Mouse (Mus musculus): ENCODE results near the gene Zbtb48.

Zbtb48 gene

DNA sequence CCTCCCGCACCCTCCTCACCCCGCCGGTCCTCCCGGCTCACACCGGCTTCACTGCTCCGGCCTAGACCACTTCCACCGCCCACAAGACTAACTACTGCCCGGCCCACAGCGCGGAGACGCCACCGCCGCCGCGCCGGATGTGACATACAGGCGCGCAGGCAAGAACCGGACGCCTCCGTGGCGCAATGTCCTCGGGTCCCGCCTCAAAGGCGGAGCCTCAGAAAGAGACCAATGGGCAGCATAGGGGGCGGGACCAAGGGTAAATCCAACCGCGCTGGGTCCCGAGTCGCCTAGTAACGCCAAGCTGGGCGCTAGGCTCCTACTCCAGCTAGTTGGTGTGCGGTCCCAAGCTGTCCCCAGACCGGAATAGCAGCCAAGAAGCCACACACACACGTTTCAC, at the start of gene Zbtb48:
Zbtb48 (minus strand) TSS at position 148 of the 400 bp plus-strand sequence.
- DNase-seq (ENCODE audit: low read depth), result peak; percentile 99

DNA sequence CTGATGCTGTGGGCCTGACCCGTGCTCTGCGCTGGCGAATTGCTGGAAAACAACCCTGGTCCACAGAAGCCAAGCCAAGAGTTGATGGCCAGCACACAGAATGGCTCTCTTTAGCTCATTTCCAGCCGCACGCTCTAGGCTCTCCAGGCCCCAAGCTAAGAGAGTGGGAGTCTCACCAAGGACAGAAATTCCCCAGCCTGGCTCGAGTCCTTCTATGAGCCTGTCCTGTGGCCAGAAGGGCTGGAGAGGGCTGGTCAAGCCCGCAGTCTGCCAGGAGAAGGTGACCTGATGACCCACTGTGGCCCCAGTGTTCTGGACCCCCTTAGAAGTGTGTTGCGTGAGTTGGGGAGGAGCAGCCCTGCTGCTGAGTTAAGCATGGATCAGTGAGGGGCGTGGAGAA, 49.7 kb upstream of the Zbtb48 start:
- DNase-seq (ENCODE audit: low read depth), result no peak

DNA sequence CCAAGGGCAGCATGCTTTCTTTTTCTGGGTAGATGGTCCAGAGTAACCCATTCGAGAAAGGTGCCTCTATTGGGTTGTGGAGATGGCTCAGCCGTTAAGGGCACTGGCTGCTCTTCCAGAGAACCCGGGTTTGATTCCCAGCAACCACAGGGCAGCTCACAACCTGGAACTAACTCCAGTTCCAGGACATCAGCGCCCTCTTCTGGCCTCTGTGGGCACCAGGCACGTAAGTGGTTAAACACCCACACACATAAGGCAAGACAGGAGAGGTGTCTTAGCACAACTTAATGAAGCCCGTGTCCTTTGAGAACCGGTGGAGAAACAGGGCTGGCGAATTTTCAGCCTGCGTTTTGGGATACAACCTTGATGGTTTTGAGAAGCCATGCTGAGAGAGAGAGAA, 47.1 kb upstream of the Zbtb48 start:
- no peak for DNase-seq (ENCODE audit: low read depth)

DNA sequence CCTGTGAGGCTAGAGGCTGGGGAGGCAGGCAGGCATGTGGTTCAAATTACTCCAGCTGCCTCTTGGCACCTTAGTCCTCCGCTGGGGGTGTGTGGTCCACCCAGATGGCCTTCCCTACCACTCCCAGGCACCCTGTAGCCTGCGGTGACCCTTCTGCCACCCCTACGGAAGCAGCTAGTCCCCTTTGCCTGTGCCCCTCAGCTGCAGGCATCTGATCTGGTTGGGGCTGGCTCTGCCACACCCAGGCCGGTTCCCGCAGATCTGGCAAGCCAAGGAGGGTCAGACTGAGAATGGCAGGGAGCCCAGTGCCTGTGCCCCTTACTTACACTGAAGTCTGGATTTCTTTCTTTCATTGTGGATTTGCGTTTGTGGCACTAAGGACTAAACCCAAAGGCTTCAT, 46.2 kb upstream of the Zbtb48 start:
- DNase-seq (ENCODE audit: low read depth), result no peak

DNA sequence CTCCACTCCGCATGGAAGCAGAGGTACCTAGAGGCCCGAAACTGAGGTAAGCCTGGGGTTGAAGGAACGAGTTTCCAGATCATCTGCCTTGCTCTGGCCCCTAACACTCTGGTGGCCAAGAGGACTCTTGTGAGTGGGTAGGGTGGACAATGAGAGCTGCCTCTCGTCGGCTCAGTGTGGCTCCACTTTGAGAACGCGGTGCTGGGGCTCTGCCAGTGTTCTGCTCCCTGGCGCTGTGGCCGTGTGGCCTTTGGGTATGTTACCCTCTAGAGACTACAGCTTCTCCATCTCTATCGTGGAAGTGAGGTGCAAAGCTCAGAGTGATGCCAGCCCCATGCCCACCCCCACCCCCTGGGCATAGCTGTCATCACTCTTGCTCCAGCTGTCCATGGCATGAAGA, 45.2 kb upstream of the Zbtb48 start:
- no peak for DNase-seq (ENCODE audit: low read depth)

DNA sequence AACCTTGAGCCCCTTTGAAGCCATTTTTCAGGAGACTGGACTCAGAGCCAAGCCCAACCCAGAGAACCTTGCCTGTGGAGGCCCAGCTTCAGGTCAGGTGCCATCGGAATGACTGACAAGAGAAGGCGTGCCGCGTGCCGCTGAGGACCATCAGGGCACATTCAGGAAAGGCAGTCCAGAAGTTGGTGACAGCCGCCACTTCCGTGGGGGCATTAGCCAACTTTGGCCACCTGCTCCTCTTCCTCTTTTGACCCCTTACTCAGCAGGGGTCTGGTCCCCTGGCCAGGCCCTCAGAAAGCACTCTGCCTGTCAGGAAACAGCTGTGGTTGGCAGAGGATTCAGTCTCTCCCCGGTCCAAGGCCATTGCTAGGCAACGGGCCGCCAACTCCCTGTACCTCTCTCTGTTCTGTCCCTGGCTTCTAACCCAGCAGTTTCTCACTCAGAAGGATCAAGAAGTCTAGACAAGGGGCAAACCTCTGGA, 44.7 kb upstream of the Zbtb48 start, which contains the start of gene Plekhg5:
Plekhg5 (plus strand) TSS at position 378 of the 481 bp plus-strand sequence.
- DNase-seq (ENCODE audit: low read depth), result no peak

DNA sequence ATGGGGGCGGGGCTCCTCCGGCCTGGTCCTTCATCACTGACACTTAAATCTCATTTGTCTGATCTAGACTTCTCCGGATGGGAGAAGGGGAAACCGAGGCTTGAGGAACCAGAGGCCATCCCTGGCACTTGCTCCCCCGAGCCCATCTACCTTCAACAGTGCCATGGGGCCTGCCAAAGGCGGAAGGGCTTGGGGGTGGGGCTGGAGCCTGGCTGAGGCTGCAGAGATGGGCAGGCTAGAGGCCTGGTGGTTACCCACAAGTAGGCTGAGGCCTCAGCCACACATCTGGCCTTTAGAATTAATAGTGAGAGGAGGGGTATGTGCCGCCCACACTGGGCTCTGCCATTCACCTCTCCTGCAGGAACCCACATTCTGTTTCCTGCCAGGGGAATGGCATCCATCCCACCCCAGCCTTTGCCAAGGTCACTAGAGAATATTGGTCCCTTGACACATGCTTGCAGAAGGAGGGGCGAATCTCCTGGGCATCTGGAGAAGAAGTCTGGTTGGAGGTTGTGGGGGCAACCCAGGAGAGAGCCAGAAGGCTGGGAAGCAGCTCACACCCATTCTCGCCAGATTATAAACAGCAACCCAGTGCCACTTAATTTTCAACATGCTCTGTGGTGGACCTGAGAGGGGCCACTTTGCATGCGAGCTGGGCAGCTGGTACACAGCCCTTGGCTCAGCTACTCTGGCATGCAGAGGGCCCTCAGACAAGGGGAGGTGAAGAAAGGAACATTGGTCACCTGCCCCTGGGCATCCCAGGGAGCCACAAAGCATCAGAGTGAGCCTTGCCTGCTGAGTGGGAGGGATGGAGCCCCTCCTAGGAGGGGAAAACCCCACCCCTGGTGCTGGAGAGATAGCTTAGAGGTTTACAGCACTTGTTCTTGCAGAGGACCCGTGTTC, 43.3 kb upstream of the Zbtb48 start:
- DNase-seq (ENCODE audit: low read depth), result no peak

DNA sequence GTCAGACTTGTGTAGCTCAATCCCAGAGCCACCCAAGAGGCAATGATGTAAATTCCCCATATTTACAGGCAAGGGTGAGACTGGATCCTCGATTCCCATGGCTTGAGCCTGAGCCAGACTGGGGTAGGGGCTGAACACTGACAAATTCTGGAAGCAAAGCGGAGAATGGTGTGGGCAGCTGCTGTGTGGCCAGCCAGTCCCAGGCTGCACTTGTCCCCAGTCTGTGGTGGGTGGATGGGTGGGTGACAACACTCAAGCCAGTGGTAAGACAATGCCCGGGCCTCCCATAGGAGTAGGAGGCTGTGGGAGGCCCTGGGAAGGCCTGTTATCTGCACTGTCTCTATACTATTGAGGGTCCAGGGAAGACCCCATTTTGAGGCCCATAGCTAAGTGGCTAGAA, 41.8 kb upstream of the Zbtb48 start:
- no peak for DNase-seq (ENCODE audit: low read depth)

DNA sequence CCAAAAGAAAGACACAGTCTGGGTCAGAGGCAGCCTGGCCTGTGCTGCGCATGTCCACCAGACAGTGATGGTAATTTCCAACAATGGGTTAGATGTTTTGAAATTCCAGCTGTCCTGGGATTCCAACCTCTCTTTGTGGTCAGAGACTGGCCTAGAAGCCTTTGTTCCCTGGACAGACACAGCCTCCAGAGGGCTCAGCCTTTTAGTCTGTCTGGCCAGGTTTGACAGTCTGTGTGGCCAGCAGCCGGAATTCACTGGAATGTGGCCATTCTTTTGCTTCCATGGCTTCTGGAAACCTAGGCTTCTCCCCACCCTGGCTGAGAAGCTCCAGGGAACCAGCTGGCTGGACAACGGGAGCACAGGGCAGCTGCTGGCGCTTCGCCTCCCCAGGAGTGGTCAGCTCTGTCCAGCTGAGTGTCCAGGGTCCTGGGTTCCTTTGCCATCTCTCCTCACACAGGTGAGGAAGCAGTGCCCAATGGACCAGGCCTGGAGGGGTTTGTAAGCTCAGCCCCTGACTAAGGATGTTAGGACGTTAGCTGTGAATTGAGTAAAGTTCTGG, 40.8 kb upstream of the Zbtb48 start:
- no peak for DNase-seq (ENCODE audit: low read depth)

DNA sequence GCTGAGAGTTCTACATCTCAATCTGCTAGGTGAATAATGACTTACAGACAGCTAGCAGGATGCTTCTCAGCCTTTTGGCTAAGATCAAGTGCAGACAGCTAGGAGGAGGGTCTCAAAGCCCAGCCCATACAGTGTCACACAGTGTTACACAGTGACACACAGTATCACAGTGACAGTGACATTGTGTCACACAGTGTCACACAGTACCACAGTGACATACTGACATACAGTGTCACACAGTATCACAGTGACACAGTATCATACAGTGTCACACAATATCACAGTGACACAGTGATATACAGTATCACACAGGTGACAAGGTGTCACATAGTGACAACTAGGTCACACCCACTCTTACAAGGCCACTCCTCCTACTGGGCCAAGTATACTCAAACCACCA, 39.8 kb upstream of the Zbtb48 start:
- DNase-seq (ENCODE audit: low read depth), result no peak

DNA sequence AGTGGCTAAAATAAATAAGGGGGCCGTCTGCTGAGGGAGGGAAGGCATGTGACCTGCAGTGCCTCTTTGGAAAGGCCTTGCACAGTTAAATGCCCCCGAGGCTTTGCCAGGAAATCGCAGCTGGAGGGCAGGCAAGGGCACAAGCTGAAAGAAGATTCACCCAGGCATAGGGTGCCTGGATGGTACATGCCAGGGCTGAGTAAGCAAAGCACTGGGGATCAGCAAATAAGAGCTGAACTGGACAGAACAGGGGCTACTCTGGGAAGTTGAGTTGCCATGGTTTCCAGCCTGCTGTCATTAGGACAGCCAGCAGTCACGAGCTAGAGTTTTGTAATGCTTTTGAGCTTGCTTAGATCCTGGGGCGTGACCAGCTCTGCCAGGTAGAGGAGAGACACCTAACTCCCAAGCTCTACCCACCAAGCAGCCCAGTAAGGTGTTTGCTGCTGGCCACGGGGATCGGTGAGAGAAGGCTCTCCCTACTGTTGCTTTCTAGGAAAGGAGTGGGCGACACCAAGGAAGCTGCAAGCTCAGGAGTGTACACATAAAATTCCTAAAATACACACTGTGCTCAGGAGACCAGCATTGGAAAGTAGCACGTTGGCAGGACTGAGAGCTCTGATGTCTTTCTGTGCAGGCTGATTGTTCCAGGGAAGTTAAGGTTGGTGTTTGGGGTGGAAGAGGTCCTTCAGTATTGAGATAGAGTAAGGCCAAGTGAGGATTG, 35.1 kb upstream of the Zbtb48 start:
- DNase-seq (ENCODE audit: low read depth), result no peak

DNA sequence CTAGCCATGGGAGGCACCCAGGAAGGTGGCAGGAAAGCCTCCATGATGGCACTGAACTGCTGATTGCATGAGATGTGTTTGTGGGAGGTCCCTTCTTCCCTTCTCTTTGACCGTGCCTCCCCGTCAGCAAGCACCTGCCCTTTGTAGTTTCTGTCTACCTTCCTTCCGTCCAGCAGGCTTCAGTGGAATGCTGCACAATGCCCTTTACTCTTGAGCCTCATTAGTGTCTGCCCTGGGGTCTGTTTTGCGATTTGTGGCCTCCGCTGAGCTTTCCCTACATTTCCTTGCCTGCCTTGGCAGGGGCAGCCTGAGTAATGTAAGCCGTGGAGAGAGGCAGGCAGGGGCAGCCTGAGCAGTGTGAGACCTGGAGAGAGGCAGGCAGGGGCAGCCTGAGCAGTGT, 17.1 kb upstream of the Zbtb48 start:
- no peak for DNase-seq (ENCODE audit: low read depth)

DNA sequence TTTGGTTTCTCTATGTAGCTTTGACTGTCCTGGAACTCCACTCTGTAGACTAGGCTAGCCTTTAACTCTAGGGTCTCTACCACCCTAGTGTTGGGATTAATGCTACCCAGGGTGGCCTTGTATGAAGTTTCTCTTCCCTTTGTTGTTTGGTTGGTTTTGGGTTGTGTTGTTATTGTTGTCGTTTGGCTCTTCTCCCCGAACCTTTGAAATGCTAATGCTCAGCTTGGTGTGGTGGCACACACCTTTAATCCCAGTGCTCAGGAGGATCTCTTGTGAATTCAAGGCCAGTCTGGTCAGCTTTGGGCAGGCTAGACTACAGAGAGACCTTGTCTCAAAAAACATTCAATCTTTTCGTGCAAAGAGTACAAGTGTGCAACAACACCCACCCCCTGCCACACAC, 15.7 kb upstream of the Zbtb48 start:
- DNase-seq (ENCODE audit: low read depth), result no peak

DNA sequence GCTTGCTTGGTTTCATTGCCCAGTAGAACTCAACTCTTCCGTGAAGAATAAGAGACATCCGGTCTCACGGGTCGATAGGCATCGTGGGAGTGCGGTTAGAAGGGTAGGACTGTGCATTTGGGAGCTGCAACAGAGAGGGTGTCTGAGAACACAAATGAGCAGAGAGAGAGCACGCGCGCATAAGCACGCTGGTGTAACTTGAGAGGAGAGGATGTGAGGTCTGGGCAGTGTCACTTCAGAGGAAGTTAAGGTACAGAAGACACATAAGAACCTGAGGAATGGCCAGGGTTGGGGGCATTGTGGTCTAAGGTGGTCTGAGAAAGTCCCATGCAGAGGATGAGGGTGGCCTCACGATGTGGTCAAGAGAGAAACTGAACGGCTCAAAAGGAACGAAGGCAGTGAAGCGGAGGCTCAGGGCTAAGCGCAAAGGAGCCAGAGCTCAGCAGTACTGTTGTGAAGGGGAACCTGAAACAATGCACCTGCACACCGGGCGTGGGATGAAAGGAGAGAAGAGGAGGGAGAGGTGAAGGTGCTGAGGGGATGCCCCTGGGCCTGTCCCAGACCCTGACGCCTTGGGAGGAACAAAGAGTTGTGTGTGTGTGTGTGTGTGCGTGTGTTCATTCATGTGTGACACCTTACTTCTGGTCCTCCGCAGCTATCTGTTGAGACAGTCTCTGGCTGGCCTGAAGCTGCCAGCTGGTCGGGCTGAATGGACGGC, 14.6 kb upstream of the Zbtb48 start:
- no peak for DNase-seq (ENCODE audit: low read depth)

DNA sequence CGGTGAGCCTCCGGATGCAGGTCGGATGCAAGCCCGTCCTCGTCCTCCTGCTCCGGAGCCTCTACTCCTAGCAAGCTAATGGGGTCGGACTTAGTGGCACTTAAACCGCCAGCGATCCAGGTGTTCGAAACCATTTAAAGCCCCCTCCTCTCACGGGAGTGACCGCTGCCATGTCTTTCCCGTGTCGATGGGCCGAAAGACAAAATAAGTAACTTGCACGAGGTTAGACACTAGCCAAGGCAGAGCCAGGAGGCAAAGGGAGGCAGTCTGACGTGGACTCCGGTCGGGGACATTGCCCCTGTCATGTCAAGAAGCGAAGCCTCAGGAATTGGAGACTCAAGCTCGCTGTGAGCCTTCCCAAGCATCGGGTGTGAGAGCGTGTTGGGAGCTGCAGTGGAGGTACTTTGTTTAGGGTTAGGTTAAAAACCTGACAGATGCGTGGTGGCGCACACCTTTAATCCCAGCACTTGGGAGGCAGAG, 12.4 kb upstream of the Zbtb48 start:
- no peak for DNase-seq (ENCODE audit: low read depth)

DNA sequence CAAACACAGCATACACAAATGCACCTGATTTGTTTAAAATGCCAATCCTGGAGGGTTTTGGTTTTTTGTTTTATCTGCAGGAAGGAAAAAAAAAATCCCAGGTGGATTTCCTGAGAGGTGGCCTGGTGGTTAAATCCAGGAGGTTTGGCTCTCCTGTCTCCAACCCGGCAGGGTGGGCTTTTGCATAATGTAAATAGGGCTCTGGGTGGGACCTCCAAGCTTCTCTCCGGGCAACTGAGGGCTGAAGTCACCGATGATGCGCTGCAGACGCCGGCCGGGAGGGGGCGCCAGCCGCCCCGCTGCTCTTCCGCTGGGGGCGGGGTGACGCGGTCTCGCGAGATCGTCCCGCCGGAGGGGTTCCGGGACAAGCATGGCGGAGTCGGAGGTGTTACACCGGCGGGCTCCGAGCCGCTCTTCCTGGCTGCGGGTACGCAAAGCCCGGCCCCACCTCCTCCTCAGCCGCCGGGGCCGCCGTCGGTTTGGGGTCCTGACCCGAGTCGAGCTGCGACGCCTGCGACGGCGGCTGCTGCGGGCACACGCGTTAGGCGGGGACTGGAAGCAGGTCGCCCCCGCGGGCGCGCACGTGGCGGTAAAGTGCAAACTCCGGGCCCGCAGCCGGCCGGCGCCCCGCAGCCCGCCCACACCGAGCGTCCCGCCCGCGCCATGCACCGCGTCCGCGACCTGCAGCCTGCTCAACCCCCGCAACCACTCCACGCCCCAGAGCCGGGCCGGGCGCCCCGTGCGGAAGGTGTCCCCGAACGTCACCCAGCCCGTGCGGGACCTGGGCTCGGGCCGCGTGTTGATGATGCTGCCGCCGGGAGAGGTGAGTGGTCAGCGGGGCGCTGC, 11.7 kb upstream of the Zbtb48 start, which contains the start of gene Nol9:
Nol9 (plus strand) TSS at position 337 of the 846 bp plus-strand sequence.
- DNase-seq (ENCODE audit: low read depth), result peak; percentile 95

DNA sequence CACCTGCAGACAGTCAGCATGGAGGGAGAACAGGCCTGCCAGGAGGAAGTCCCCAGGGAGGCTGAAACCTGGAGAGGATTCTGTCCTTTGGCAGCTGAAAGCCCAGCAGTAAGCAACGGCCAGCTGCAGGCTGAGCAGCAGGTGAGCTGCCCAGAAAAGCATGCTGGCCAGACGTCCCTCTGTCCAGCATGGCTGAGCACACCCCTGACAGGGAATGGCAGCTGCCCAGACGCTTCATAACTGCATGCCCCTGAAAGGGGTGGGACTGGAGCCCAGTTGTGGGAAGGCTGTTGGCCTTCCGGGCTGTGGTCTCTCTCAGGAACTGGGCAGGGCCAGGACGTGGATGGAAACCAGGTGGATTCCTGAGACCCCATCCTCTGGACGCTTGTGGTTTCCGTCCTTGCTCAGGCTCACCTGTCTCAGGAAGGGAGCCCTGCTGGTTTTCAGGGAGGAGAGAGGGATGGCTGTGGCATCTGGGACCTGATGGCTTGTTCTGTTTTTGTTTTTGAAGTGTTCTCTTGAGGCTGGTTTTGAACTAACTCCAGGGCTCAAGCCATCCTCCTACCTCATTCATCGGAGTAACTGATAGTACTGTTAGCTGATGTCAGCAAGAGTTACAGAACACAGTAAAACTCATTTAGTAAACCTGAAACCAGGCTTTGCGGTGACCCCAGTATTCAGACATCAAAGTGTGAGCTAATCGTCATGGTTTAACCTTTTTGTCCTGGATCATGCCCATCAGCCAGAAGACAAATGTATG, 10.9 kb upstream of the Zbtb48 start, which contains the start of gene Tas1r1:
Tas1r1 (minus strand) TSS at position 344 of the 760 bp plus-strand sequence.
- peak; percentile 75 for DNase-seq (ENCODE audit: low read depth)

DNA sequence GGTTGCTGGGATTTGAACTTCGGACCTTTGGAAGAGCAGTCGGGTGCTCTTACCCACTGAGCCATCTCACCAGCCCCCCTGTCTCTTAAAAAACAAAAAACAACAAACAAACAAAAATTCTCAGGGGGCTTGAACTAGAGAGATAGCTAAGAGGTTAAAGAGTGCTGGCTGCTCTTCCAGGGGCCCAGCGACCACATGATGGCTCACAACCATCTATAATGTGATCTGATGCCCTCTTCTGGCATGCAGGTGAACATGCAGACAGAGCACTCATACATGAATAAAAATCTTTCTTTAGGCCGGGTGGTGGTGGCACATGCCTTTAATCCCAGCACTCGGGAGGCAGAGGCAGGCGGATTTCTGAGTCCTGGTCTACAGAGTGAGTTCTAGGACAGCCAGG, 9.0 kb upstream of the Zbtb48 start:
- DNase-seq (ENCODE audit: low read depth), result peak; percentile 40

DNA sequence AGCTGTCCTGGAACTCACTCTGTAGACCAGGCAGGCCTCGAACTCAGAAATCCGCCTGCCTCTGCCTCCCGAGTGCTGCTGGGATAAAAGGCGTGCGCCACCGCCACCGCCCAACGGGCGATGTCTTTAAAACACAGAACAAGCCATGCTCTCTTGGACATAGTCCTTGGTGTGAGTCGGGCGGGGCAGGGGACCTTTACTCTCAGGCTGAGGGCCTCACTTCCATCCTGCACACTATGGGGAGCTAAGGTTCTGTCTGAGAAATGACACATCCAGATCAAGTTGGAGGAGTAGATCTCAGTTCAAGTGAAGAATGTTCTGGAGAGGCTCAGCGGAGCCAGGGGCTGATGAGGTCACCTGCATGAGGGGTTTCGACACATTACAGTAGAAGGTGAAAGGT, 5.5 kb upstream of the Zbtb48 start:
- no peak for DNase-seq (ENCODE audit: low read depth)

DNA sequence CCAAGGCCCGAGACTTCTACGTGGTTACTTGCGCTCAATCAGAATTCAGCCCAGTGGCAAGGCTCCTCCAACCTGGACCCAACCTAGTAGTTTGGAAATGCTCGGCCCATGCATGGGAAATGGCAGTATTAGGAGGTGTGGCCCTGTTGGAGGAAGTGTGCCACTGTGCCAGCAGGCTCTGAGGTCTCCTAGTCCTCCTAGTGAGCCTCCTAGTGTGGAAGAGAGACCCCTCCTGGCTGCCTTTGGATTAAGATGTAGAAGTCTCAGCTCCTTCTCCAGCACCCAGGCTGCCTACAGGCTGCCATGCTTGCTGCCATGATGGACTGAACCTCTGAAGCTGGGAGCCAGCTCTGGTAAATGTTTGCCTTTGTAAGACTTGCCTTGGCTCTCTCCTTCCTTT, 2.5 kb upstream of the Zbtb48 start:
- DNase-seq (ENCODE audit: low read depth), result no peak
